Mouse (Mus musculus) cerebral cortex, adult 2 months (tissue): Measurements from ENCODE around the gene Ebf1.

Experiments
- WGBS: fragments of 180-500 bp; shearing (Covaris S2); methylation state at CpG from one replicate; pipeline ENCODE4 v1.1.7; 2018; 5-methylcytosine and 5-hydroxymethylcytosine counted together

The Ebf1 gene

DNA sequence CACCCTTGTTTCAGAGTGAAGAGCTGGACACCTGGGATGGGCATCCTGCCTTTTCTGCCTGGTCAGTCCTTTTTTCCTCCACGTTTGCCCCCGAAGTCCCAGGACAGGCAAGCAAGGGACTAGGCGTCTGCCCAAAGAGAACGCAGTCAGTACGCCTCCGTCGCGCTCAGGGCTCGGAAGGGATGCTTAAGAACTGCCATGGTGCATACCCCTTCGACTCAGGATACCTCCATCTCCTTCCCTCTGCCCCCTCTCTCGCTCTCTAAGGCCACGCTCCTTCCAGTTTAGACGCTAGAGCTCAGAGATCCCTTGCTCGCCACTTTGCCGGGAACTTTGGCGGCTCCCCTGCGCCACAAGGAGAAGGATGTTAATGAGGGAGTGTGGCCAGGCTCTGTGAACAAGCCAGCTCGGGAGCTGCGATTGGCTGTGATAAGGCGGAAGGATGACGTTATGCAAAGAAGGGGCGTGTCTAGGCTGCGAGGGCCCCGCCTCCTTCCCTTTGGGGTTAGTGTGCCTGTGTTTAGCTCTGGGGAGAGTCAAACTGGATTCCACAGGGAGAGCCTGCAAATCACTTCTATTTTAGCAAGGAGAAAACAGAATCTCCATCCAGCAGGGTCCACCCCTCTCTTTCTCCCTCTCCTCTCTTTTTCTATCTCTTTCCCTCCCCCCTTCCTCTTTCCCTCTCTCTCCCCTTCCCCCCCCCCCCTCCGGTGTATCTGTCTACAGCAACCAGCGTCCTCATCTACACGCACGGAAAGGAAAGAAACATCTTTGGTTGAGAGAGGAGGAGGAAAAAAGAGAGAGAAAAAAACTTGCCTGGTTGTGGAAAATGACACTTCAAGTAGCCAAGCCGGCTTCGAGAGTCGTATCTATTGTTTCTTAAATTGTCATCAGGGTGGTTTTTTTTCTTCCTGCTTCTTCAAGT is at the start of gene Ebf1:
Gene Ebf1 (plus strand): TSS at position 530 of the 925 bp plus-strand sequence.
- 1% methylated on average over 31 of the region's 31 CpGs for WGBS

GRCm38 (mm10) chr11:44570336-44570735 is 46.8 kb upstream of the Ebf1 start:
- 79% methylated on average over 4 of the region's 4 CpGs for WGBS

GRCm38 (mm10) chr11:44572781-44573180 is 44.3 kb upstream of the Ebf1 start:
- WGBS = 94% methylated on average over 5 of the region's 5 CpGs

DNA sequence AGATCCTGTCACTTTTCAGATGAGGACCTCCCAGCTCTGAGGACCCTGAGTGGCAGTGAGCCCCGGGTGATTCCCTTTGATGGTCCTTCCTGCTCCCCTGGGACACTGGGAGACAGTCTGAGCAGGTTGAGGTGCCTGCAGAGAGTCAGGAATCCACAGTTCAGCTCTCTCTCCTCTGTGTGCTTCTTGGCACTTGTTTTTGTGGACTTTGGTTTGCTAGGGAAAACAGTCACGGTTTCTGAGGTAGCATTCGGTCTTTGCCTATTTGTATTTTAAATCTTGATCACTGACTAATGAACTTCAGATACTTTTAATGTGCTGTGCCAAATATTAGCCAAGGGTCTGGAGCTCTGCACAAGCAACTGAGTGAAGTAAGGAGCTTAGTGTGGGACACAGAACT is 43.7 kb upstream of the Ebf1 start:
- 80% methylated on average over 3 of the region's 3 CpGs for WGBS

DNA sequence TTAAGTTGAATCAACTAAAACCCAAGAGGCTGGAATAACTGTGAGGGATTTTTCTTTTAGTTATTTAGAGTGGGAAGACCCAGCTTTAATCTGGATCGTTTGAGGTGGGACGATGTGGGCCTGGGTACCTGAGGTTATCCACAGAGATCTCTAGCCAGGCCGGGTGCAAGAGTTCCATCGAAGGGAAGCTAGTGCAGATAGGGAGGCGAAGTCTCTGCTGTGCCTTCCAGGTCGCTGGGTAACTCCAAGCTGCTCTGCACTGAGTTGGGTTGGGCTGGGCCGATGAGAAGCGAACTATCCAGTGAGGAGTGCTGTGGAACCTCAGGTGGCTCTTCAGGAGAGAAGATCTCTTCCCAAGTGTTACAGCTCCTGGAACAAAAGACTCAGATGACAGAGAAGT is 42.7 kb upstream of the Ebf1 start:
- WGBS = 96% methylated on average over 8 of the region's 8 CpGs

DNA sequence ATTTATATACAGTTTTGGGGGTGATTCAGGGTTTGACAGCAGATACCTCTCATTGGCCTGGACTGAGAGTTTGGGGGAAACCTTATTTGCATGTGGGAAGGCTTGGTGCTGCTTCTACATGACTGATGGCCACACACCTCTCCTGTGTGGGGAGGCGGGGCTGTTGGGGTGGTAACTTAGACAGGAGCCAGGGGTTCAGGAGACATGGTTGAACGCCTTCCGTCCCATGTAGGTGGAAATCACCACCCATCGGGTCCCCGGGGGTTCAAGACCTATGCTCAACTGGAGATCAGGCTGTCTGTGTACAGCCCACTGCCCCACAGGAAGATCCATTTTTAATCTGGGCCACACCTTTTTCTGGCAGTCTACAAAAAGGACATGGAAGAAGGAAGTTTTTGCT is 42.3 kb upstream of the Ebf1 start:
- 95% methylated on average over 5 of the region's 5 CpGs for WGBS

DNA sequence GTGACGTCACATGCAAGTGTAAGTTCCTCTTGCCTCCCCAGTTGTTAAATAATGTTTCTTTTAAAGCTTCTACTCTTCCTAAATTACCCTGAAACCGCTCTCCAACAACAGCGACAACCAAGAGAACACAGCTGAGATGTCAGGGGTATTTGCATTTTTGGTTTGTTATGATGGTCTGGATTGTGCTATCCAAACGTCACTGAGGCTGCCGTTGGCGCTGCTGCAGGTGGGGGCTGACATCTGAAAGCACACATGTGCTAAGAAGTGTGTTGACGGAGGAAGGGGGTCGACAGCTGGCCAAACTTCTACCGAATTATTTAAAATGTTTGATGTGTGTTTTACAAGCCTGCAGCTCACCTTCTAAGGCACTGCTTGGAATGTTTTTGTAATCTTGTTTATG is 39.2 kb upstream of the Ebf1 start:
- WGBS = 82% methylated on average over 9 of the region's 9 CpGs

DNA sequence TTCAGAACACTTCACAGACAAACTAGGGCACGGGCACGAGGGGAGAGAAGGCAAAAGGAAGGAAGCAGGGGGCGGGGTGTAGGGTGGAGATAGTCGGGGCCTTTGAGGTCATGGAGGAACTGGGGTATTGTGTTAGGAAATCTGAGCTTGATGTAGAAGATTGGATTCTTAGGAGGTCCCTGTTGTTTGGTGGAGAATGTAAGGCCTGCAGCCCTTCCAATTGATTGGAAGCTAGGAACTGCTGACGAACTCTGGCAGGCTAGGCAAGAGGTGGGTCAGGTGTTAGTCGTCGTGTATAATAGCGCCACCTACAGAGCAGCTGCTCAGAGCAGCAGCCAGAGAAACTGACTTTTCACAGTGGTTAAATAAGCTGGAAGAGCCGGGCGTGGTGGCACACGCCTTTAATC is 35.8 kb upstream of the Ebf1 start:
- 35% methylated on average over 11 of the region's 11 CpGs for WGBS

DNA sequence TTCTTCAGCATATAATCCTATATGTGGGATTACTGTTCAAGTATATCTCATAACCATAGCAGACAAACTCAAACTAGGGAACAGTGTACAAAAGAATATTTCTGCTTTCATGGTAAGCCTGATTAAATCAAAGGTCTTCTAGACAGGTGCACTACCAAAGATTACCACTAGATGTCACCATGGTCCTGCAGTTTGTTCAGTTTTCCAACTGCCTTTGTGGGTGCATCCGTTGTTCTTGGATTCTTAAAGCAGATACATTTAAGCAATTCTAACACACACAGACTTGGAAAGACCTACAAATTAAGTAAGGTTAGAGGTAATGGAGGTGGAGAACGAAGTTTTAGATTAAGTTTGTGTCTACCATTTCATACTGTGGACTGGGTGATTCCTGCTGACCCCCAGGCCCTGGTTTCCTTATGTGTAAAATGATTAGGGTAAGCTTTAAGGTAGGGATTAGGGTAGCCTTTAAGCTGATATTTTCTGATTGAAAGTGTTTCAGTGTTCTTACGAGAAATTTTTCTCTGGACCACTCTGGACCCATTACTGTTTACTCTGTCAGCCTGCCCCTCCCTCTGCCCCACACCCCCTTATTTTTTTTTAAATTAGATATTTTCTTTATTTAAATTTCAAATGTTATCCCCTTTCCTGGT is 30.9 kb upstream of the Ebf1 start:
- 7% methylated on average over 3 of the region's 3 CpGs for WGBS

- 96% methylated on average over 6 of the region's 6 CpGs for WGBS
Measured at GRCm38 (mm10) chr11:44593016-44593415, 24.1 kb upstream of the Ebf1 start.

DNA sequence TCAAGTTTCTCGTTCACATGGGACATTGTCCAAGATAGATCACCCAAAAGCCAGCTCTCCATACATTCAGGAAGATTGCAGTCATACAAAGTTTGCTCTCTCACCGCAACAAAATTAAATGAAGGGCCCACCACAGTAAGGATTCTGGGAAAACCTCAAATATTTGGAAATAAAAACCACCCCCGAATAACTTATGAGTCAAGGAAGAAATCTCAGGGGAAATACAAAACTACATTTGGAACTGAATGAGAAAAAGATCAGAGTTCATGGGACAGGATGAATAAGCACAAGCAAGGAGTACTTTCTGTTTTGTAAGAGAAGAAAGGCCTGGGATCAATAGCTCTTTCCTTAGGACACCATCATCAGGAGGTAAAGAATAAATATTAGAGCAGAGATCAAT is 22.3 kb upstream of the Ebf1 start:
- 91% methylated on average over 3 of the region's 3 CpGs for WGBS

- 91% methylated on average over 8 of the region's 8 CpGs for WGBS
Measured at GRCm38 (mm10) chr11:44606881-44607280, 10.2 kb upstream of the Ebf1 start.

DNA sequence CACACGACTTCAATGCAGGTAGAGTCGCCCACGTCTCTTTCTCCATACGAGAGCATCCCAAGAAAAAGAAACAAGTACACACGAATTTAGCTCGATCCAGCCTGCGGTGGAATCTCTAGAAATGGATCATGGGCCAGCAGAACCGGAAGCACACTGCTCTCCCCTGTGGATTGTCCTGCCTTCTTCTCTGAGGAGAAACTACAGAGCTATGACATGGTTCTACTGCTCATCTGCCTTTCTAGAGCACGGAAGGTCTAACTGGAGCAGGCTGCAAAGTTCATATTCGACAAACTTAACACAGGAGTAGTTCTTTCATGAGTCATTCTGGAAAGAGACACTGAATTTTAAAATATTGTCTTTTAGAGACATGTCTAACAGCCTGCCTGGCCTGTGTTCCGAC is 8.5 kb upstream of the Ebf1 start:
- 83% methylated on average over 11 of the region's 11 CpGs for WGBS

- WGBS = 2% methylated on average over 45 of the region's 45 CpGs
Measured at GRCm38 (mm10) chr11:44610971-44611781, 5.9 kb upstream of the Ebf1 start.

DNA sequence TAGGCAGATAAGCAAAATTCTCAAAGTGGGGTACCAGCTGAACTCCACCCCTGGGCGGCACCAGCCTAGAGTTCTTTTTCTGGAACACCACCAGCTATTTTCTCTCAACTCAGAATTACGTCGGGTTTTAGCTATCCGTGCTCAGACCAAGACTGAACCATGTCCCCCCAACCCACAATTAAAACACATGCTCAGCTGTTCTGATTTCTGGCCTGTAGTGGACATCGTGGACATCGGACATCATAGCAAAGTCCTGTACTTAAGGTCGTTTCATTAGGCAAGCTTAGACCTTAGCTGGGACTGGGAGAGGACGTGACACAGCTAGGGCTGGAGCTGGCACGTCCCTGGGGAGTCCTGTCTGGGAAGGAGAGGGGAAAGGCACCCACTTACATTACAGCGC is 5.0 kb upstream of the Ebf1 start:
- 13% methylated on average over 10 of the region's 10 CpGs for WGBS

GRCm38 (mm10) chr11:44612681-44613410 is 4.3 kb upstream of the Ebf1 start:
- WGBS = 3% methylated on average over 38 of the region's 38 CpGs

GRCm38 (mm10) chr11:44613411-44614180 is 3.5 kb upstream of the Ebf1 start:
- 11% methylated on average over 14 of the region's 14 CpGs for WGBS

DNA sequence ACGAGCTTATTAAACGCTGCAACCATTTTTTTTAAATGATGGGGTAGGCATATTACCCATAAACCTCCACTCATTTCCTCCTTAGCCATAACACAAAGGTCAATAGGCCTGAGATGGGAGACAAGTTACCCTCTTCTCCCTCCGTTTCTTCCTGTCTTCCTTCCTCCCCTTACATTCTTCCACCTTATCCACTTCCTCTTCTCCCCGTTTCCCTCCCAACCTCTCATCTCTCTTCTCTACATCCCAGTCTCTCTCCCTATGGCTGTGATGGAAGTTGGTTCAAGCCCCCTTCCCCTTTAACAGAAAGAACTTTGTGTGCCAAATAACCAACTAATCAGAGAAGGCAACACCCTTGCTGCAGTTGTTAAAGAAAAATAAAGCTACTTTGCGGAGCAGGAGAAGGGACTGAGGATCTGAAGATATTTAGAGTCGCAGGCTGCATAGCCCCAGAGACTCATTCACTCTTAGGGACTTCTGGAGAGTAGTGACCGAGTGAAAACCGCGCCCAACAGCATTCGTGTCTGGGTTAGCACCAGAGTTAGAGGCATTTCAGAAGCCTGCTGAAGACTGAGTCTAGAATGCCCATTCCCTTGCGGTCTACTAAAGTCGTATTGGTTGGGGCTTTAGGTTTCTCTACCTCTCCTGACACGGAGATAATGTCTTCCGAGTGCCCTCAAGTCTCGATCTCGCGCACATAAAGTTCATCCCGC is 884 bp upstream of the Ebf1 start:
- WGBS = 18% methylated on average over 18 of the region's 18 CpGs

DNA sequence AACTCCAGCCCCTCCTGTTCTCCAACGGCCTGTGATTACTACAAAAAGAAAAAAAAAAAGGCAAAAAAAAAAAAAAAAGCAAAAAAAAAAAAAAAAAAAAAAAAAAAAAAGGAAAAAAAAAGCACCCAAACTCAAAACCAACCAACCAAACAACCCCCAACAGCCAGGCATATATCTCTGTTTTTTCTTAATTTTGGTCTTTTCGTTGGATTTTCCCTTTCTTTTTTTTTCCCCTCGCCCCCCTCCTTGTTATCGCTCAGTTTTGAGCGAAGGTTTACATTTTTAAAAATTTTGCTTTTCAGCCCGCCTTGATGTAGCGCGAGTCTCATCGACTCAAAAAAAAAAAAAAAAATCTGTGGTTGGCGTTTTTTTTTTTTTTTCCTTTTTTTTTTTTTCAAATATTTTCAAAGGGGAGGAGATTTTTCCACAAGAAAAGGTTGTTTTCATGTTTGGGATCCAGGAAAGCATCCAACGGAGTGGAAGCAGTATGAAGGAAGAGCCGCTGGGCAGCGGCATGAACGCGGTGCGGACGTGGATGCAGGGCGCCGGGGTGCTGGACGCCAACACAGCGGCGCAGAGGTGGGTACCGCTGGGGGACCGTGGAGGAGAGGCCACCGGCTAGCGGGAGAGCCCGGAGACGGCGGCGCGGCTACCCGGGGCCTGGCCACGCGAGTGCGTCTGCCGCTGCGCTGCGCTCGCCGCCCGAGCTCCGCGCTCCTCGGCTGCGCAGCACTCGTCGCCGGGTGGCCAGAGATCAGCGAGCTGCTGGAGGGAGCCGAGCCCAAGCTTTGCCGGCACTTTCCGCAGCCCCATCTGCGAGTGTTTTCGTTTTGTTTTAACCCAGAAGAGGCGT is 843 bp downstream of the Ebf1 start:
- WGBS = 2% methylated on average over 55 of the region's 55 CpGs
